Mouse (Mus musculus) midbrain, embryonic 12.5 days (tissue): ENCODE data around the gene Ptbp2. TPM values are rescaled to one million over a fixed set of nuclear protein-coding genes. Genes with fewer than 3 reads are reported as not detected.

Experiments
- microRNA-seq: library from miRNA; unstranded; fragments of <30 nt; microRNA quantifications from one replicate; pipeline ENCODE4, GENCODE M21; 2017
- polyA plus RNA-seq: library from polyadenylated mRNA; unstranded; fragments of >200 nt; fragmentation: Nextera tagmentation; extraction: Ambion mirVana; gene quantifications from 2 replicates; pipeline ENCODE4 v1.2.1, GENCODE M21; 2016

Ptbp2 gene
- polyA plus RNA-seq, 1 experiment from 2014 or later: 343 TPM

Small RNA genes lying within 50 kb of the gene (microRNA-seq; reads per million reads assigned to microRNA genes)
- gene Gm24744: not detected
